Mouse (Mus musculus) retina, adult 2 months (tissue): ENCODE results near the gene Slc10a4.
"Not testable (repeated sequence)": the region's sequence is repeated elsewhere in the genome, so short reads cannot be mapped to it uniquely, and the experiment has no call there.

Experiments used
- DNase-seq: peaks from one replicate; pipeline ENCODE4 v3.0.0-alpha.2; 2012; ENCODE audit warnings: low read depth, low spot score

Slc10a4 gene

GRCm38 (mm10) chr5:73006784-73007581 lies at the start of gene Slc10a4:
Slc10a4 (plus strand) TSS chr5:73006883.
- DNase-seq: no peak

DNA sequence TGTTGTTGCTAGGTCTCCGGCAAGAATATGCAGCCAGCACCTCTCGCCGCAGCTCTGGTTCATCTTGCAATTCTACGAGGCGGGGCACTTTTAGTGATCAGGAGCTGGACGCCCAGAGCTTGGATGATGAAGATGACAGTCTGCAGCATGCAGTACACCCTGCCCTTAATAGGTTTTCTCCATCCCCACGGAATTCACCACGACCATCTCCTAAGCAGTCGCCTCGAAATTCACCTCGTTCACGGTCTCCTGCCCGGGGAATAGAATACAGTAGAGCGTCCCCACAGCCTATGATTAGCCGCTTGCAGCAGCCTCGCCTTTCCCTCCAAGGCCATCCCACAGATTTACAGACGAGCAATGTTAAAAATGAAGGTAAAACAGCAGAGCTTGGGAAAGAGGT lies 49.4 kb upstream of the Slc10a4 start:
- DNase-seq: no peak

- DNase-seq: no peak
These were observed 46.6 kb upstream of the Slc10a4 start for GRCm38 (mm10) chr5:72960096-72960495.

- DNase-seq: no peak
These were observed 41.0 kb upstream of the Slc10a4 start for GRCm38 (mm10) chr5:72965706-72966105.

- no peak for DNase-seq
These were observed 34.2 kb upstream of the Slc10a4 start for GRCm38 (mm10) chr5:72972435-72972834.

- no peak for DNase-seq
These were observed 33.7 kb upstream of the Slc10a4 start for GRCm38 (mm10) chr5:72972934-72973333.

DNA sequence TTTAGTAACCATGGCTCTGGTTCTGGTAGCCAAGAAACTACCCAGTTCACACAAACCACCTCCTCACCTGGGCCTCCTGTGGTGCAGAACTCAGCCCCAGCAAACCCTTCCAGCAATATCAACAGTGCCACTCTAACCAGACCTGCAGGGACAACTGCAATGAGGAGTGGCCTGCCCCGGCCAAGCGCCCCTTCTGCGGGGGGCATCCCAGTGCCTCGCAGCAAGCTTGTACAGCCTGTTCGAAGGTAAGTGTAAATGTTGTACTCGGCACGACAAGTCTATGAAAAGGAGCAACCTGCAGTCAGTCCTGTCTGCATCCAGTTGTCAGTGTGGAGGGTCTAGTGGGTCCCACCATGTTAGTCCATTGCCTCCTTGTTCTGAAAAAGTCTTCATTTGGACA lies 32.1 kb upstream of the Slc10a4 start, which contains the start of gene Gm10135:
TSS of gene Gm10135 (minus strand) at position 101 of the 400 bp plus-strand sequence.
- DNase-seq: no peak

DNA sequence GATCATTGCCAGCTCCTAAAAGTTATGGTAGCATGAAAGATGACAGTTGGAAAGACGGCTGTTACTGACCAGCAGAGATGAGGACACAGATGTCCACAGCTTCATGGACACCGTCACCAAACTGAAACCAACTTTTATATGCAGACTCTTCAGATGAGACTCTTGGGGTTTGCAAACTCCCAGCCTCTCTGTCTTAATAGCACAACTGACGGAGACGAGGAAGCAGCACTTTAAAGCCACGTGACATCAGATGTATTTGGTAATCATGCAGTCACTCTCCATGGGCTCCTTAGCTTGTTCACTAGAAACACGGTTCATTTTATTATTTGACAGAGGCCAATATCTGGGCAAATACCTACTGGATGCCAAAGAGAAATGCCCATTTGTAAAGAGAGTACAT lies 30.7 kb upstream of the Slc10a4 start:
- DNase-seq: no peak

DNA sequence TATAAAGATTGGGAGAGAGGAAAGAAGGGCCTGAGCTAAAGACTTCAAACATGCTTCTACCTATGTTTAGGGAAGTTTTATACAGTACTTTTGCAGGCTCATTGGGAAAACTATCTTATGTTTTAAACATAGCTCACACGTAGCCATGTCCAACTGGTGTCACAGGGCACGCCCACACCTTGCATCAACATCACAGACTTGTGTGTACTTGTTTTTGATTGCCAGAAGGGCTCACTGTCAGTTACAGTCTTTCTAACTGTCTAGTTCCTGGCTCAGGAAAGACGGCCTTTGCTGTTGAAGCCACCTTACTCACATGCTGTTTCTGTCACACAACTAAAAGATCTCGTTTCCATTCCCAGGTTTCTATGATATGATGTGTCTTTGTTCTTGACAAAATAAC lies 30.1 kb upstream of the Slc10a4 start:
- DNase-seq: no peak

- peak; percentile 22 for DNase-seq
These were observed 22.6 kb upstream of the Slc10a4 start for GRCm38 (mm10) chr5:72984091-72984490.

GRCm38 (mm10) chr5:72987786-72988185 lies 18.9 kb upstream of the Slc10a4 start:
- no peak for DNase-seq

GRCm38 (mm10) chr5:72989756-72990155 lies 16.9 kb upstream of the Slc10a4 start:
- no peak for DNase-seq

GRCm38 (mm10) chr5:72992474-72992873 lies 14.2 kb upstream of the Slc10a4 start:
- DNase-seq: no peak

GRCm38 (mm10) chr5:72994424-72994823 lies 12.3 kb upstream of the Slc10a4 start:
- no peak for DNase-seq

DNA sequence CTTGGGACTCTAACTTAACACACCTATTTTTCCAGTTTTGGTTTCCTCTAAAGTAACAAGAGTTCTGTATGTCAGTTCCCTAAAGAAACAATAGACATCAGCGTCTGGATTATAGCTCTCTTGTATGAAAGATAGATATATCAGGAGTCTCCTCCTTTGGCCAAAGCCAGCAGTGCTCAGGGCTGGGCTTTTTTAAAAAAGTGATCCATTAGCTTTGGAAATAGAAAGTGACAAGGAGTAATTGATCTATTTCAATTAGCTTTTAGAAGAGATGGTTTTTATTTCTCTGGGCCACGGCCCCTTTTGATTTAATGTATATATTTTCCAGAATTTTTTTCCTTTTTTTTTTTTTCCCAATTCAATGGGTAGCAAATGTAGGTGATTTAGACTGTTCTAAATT lies 11.8 kb upstream of the Slc10a4 start:
- no peak for DNase-seq

- DNase-seq: no peak
These were observed 11.3 kb upstream of the Slc10a4 start for GRCm38 (mm10) chr5:72995379-72995778.

DNA sequence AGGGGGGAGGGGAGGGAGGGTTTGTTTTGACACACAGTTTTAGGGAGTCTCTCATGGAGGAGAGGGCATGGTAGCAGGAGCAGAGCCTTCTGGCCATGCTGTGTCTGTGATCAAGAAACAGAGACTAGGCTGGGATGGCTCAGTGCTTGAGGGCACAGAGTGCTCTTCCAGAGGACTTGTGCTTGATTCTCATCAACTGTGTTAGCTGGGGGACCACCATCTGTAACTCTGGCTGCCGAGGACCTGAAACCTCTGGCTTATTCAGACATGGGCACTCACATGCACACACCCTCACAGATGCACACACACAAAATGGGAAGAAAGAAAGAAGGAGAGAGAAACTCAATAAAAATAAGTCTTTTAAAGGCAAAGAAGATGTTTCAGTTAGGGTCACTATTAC lies 8.1 kb upstream of the Slc10a4 start:
- DNase-seq: not testable (repeated sequence)

GRCm38 (mm10) chr5:73004046-73004445 lies 2.6 kb upstream of the Slc10a4 start:
- DNase-seq: no peak

DNA sequence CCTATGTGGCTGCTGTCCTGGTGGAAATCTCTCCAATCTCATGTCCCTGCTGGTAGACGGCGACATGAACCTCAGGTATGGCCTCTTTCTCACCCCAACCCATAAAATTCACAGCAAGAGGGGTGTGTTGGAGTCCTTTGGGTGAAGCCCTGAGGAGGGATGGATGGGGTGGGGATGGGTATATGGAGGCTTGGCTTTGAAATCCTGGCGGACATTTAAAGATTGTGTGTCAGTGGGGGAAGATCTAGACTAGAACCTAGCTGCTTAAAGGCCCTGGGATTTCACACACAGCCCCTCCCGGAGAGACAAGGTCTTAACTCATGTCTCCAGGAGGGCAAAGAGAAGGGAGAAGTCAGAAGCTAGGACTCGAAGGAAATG lies 888 bp downstream of the Slc10a4 start:
- DNase-seq: no peak

DNA sequence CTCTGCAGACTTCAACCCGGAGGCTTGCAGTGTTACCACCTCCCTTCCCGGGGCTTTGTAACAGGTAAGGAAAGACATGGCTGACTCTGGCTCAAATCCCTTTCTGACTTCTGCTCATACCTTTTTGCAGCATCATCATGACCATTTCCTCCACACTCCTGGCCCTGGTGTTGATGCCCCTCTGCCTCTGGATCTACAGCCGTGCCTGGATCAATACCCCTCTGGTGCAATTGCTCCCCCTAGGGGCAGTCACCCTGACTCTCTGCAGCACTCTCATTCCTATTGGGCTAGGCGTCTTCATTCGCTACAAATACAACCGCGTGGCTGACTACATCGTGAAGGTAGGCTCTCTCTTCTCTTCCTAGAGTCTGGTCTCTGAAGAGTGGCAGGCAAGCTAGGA lies 1.5 kb downstream of the Slc10a4 start:
- DNase-seq: not testable (repeated sequence)

DNA sequence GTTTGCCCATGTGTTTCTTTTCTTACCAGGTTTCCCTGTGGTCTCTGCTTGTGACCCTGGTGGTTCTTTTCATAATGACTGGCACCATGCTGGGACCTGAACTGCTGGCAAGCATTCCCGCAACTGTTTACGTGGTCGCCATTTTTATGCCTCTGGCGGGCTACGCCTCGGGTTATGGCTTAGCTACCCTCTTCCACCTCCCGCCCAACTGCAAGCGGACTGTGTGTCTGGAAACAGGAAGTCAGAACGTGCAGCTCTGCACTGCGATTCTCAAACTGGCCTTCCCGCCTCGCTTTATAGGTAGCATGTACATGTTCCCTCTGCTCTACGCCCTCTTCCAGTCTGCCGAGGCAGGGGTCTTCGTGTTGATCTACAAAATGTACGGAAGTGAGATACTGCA lies 5.1 kb downstream of the Slc10a4 start:
- not testable (repeated sequence) for DNase-seq

DNA sequence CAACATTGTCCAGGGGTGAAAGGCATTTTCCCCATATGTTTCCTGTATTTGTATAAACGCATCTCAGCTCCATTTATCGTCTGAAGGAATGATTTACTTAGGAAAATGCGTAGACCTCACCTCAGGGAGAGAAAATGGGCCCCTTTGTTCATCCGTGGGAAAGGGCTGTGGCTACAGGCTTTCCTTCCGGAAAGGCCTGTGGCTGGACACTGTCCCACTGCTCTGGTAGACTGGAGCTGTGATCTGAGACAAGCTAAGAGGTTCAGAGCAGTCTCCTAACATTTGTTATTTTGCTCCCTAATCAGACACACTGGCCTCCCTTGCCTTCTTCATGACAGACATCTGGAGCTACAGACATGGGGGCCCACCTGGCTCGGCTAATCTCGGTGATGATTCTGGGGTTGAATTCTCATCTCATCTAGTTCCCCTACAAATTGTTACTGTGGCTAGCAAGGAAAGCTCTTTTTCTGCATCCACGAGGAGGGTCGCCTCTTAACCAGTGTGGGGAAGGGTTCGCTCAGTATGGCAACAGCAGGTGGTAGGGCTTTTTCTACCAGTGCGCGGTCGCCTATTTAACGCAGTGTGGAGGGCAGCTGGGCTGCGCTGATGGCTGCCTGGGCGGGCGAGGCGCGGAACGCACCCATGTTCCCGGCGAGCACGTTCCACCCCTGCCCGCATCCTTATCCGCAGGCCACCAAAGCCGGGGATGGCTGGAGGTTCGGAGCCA lies 6.4 kb downstream of the Slc10a4 start:
- not testable (repeated sequence) for DNase-seq
